Mouse (Mus musculus): ENCODE data around the gene Ptov1. TPM values are rescaled to one million over a fixed set of nuclear protein-coding genes. Genes with fewer than 3 reads are reported as not detected.

The Ptov1 gene
- polyA plus RNA-seq, 1 experiment from 2014 or later = 454 TPM

- Histone ChIP-seq H3K36me3 (ENCODE audit: control insufficient read depth, insufficient read depth, low read length) (no peaks in the 10 kb centered on the region), H3K9ac (ENCODE audit: low read length) (no peak overlapping the region), H3K27me3 (ENCODE audit: control insufficient read depth, insufficient read depth, low read length) (peaks cover 18% of the 10 kb centered on the region), H3K9me3 (ENCODE audit: control insufficient read depth, low read length) (no peaks in the 10 kb centered on the region), H3K4me2 (ENCODE audit: low read depth, low read length, severe bottlenecking) (no peak overlapping the region), H3K27ac (ENCODE audit: low read depth, low read length) (no peak overlapping the region), H3K4me3 (ENCODE audit: low read depth, low read length) (no peak overlapping the region), H3K4me1 (replicated peaks; ENCODE audit: control insufficient read depth, insufficient read depth, low read length) (peaks cover 10% of the 10 kb centered on the region)
- ATAC-seq (replicated peaks; ENCODE audit: low FRiP score) (no peak), DNase-seq (ENCODE audit: low spot score) (no peak)
- WGBS = 79% methylated on average over 6 of the region's 6 CpGs
Measured at GRCm38 (mm10) chr7:44838073-44838472, 31.5 kb downstream of the Ptov1 start.

GRCm38 (mm10) chr7:44836423-44837053 lies 33.0 kb downstream of the Ptov1 start:
- Histone ChIP-seq H3K27me3 (ENCODE audit: control insufficient read depth, insufficient read depth, low read length) (peaks cover 18% of the 10 kb centered on the region), H3K9ac (ENCODE audit: low read length) (no peak overlapping the region), H3K4me3 (ENCODE audit: low read depth, low read length) (no peak overlapping the region), H3K36me3 (ENCODE audit: control insufficient read depth, insufficient read depth, low read length) (no peaks in the 10 kb centered on the region; the same call in 1 of the 2 replicates), H3K9me3 (ENCODE audit: control insufficient read depth, low read length) (no peaks in the 10 kb centered on the region), H3K4me2 (ENCODE audit: low read depth, low read length, severe bottlenecking) (no peak overlapping the region), H3K27ac (ENCODE audit: low read depth, low read length) (no peak overlapping the region), H3K4me1 (replicated peaks; ENCODE audit: control insufficient read depth, insufficient read depth, low read length) (peaks cover 10% of the 10 kb centered on the region)
- WGBS = 92% methylated on average over 9 of the region's 9 CpGs
- DNase-seq (ENCODE audit: low spot score) (no peak), ATAC-seq (replicated peaks; ENCODE audit: low FRiP score) (no peak)

- H3K4me3 ChIP-seq (ENCODE audit: low read depth, low read length) = no peak overlapping the region
- ATAC-seq (replicated peaks; ENCODE audit: low FRiP score) (no peak), DNase-seq (ENCODE audit: low spot score) (no peak)
- 50% methylated on average over 3 of the region's 3 CpGs for WGBS
- H3K4me2 ChIP-seq (ENCODE audit: low read depth, low read length, severe bottlenecking) = no peak overlapping the region
- peaks cover 10% of the 10 kb centered on the region for H3K4me1 ChIP-seq (replicated peaks; ENCODE audit: control insufficient read depth, insufficient read depth, low read length)
- no peak overlapping the region for H3K27ac ChIP-seq (ENCODE audit: low read depth, low read length)
- no peaks in the 10 kb centered on the region; the same call in none of the 2 replicates for H3K36me3 ChIP-seq (ENCODE audit: control insufficient read depth, insufficient read depth, low read length)
- H3K9me3 ChIP-seq (ENCODE audit: control insufficient read depth, low read length) = no peaks in the 10 kb centered on the region
- no peak overlapping the region for H3K9ac ChIP-seq (ENCODE audit: low read length)
- peaks cover 18% of the 10 kb centered on the region for H3K27me3 ChIP-seq (ENCODE audit: control insufficient read depth, insufficient read depth, low read length)
Measured at GRCm38 (mm10) chr7:44836016-44836404, 33.6 kb downstream of the Ptov1 start.

- DNase-seq (ENCODE audit: low spot score) (no peak), ATAC-seq (replicated peaks; ENCODE audit: low FRiP score) (no peak)
- Histone ChIP-seq H3K27ac (ENCODE audit: low read depth, low read length) (no peak overlapping the region), H3K9ac (ENCODE audit: low read length) (no peak overlapping the region), H3K4me1 (replicated peaks; ENCODE audit: control insufficient read depth, insufficient read depth, low read length) (peaks cover 10% of the 10 kb centered on the region), H3K4me3 (ENCODE audit: low read depth, low read length) (no peak overlapping the region), H3K4me2 (ENCODE audit: low read depth, low read length, severe bottlenecking) (no peak overlapping the region), H3K27me3 (ENCODE audit: control insufficient read depth, insufficient read depth, low read length) (peaks cover 14% of the 10 kb centered on the region), H3K36me3 (ENCODE audit: control insufficient read depth, insufficient read depth, low read length) (no peaks in the 10 kb centered on the region; the same call in none of the 2 replicates), H3K9me3 (ENCODE audit: control insufficient read depth, low read length) (no peaks in the 10 kb centered on the region)
- 100% methylated on average over 1 of the region's 1 CpGs for WGBS
Measured at GRCm38 (mm10) chr7:44835373-44836015, 34.1 kb downstream of the Ptov1 start.

- ATAC-seq (replicated peaks; ENCODE audit: low FRiP score) = no peak
- no peak for DNase-seq (ENCODE audit: low spot score)
- no peak overlapping the region for H3K4me2 ChIP-seq (ENCODE audit: low read depth, low read length, severe bottlenecking)
- WGBS = 83% methylated on average over 4 of the region's 4 CpGs
- H3K4me1 ChIP-seq (replicated peaks; ENCODE audit: control insufficient read depth, insufficient read depth, low read length) = no peaks in the 10 kb centered on the region
- H3K27me3 ChIP-seq (ENCODE audit: control insufficient read depth, insufficient read depth, low read length) = no peaks in the 10 kb centered on the region
- no peak overlapping the region for H3K27ac ChIP-seq (ENCODE audit: low read depth, low read length)
- no peak overlapping the region for H3K4me3 ChIP-seq (ENCODE audit: low read depth, low read length)
- H3K9ac ChIP-seq (ENCODE audit: low read length) = no peak overlapping the region
- no peaks in the 10 kb centered on the region for H3K9me3 ChIP-seq (ENCODE audit: control insufficient read depth, low read length)
- H3K36me3 ChIP-seq (ENCODE audit: control insufficient read depth, insufficient read depth, low read length) = peaks cover 17% of the 10 kb centered on the region
Measured at GRCm38 (mm10) chr7:44832763-44833162, 36.8 kb downstream of the Ptov1 start.

- no peak for ATAC-seq (replicated peaks; ENCODE audit: low FRiP score)
- H3K4me3 ChIP-seq (ENCODE audit: low read depth, low read length) = no peak overlapping the region
- no peaks in the 10 kb centered on the region for H3K9me3 ChIP-seq (ENCODE audit: control insufficient read depth, low read length)
- H3K27ac ChIP-seq (ENCODE audit: low read depth, low read length) = no peak overlapping the region
- H3K27me3 ChIP-seq (ENCODE audit: control insufficient read depth, insufficient read depth, low read length) = no peaks in the 10 kb centered on the region
- 93% methylated on average over 5 of the region's 5 CpGs for WGBS
- no peak overlapping the region for H3K4me2 ChIP-seq (ENCODE audit: low read depth, low read length, severe bottlenecking)
- peaks cover 17% of the 10 kb centered on the region for H3K36me3 ChIP-seq (ENCODE audit: control insufficient read depth, insufficient read depth, low read length)
- peaks cover 5% of the 10 kb centered on the region; the same call in 1 of the 2 replicates for H3K4me1 ChIP-seq (replicated peaks; ENCODE audit: control insufficient read depth, insufficient read depth, low read length)
- no peak for DNase-seq (ENCODE audit: low spot score)
- H3K9ac ChIP-seq (ENCODE audit: low read length) = no peak overlapping the region
Measured at GRCm38 (mm10) chr7:44828706-44829105, 40.9 kb downstream of the Ptov1 start.

- DNase-seq (ENCODE audit: low spot score) (no peak), ATAC-seq (replicated peaks; ENCODE audit: low FRiP score) (no peak)
- H3K27me3 ChIP-seq (ENCODE audit: control insufficient read depth, insufficient read depth, low read length) = no peaks in the 10 kb centered on the region
- no peak overlapping the region for H3K4me2 ChIP-seq (ENCODE audit: low read depth, low read length, severe bottlenecking)
- no peak overlapping the region for H3K4me3 ChIP-seq (ENCODE audit: low read depth, low read length)
- no peaks in the 10 kb centered on the region for H3K9me3 ChIP-seq (ENCODE audit: control insufficient read depth, low read length)
- peaks cover 17% of the 10 kb centered on the region for H3K36me3 ChIP-seq (ENCODE audit: control insufficient read depth, insufficient read depth, low read length)
- WGBS = 91% methylated on average over 3 of the region's 3 CpGs
- H3K27ac ChIP-seq (ENCODE audit: low read depth, low read length) = no peak overlapping the region
- H3K9ac ChIP-seq (ENCODE audit: low read length) = no peak overlapping the region
- H3K4me1 ChIP-seq (replicated peaks; ENCODE audit: control insufficient read depth, insufficient read depth, low read length) = peaks cover 7% of the 10 kb centered on the region; the same call in 1 of the 2 replicates
Measured at GRCm38 (mm10) chr7:44826771-44827170, 42.8 kb downstream of the Ptov1 start.

GRCm38 (mm10) chr7:44824872-44825271 lies 44.7 kb downstream of the Ptov1 start:
- Histone ChIP-seq H3K9ac (ENCODE audit: low read length) (no peak overlapping the region), H3K27ac (ENCODE audit: low read depth, low read length) (no peak overlapping the region), H3K36me3 (ENCODE audit: control insufficient read depth, insufficient read depth, low read length) (peaks cover 11% of the 10 kb centered on the region), H3K4me2 (ENCODE audit: low read depth, low read length, severe bottlenecking) (no peak overlapping the region), H3K4me1 (replicated peaks; ENCODE audit: control insufficient read depth, insufficient read depth, low read length) (peaks cover 10% of the 10 kb centered on the region; the same call in 1 of the 2 replicates), H3K4me3 (ENCODE audit: low read depth, low read length) (no peak overlapping the region), H3K27me3 (ENCODE audit: control insufficient read depth, insufficient read depth, low read length) (no peaks in the 10 kb centered on the region), H3K9me3 (ENCODE audit: control insufficient read depth, low read length) (no peaks in the 10 kb centered on the region)
- DNase-seq (ENCODE audit: low spot score) (peak; percentile 84), ATAC-seq (replicated peaks; ENCODE audit: low FRiP score) (no peak)
- 35% methylated on average over 3 of the region's 3 CpGs for WGBS

GRCm38 (mm10) chr7:44823409-44823808 lies 46.2 kb downstream of the Ptov1 start:
- Histone ChIP-seq H3K4me1 (replicated peaks; ENCODE audit: control insufficient read depth, insufficient read depth, low read length) (peaks cover 17% of the 10 kb centered on the region), H3K36me3 (ENCODE audit: control insufficient read depth, insufficient read depth, low read length) (no peaks in the 10 kb centered on the region; the same call in 1 of the 2 replicates), H3K4me3 (ENCODE audit: low read depth, low read length) (no peak overlapping the region), H3K4me2 (ENCODE audit: low read depth, low read length, severe bottlenecking) (no peak overlapping the region), H3K9me3 (ENCODE audit: control insufficient read depth, low read length) (no peaks in the 10 kb centered on the region), H3K9ac (ENCODE audit: low read length) (no peak overlapping the region), H3K27ac (ENCODE audit: low read depth, low read length) (no peak overlapping the region), H3K27me3 (ENCODE audit: control insufficient read depth, insufficient read depth, low read length) (no peaks in the 10 kb centered on the region)
- no peak for ATAC-seq (replicated peaks; ENCODE audit: low FRiP score)
- WGBS = 38% methylated on average over 7 of the region's 7 CpGs
- DNase-seq (ENCODE audit: low spot score) = peak; percentile 54
